Comparison of ENCODE assay signal across 14 mouse cellular contexts in the genomic region with DNA sequence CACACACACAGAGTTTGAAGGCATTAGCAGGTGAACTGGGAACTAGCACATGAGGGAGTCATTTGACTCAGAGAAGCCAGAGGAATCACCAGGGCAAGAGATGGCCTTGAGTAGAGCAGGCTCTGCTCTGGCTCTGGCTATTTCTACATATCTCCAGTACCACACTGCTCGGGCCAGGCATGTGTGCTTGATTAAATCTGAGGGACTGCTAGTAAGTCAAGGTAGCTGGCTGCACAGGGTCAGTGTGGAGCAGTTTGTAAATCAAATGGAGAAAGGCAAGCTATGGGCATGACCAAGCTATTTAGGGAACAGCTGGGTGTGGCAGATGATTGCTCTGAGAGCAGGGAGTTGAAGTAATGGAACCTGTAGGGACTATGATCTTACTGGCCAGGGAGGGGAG.
"Had no signal": no experiment of that assay in that cellular context is flagged by ENCODE, and none has a peak within 500 bp of the region (broad histone marks: within the 10 kb centered on the region; RNA-seq: fewer than 3 reads in every experiment).

No protein-coding gene starts in this region.

- ATAC-seq: hindbrain, postnatal 0 days had no signal

- DNase-seq: gastrocnemius, adult 2 months; gastrocnemius, postnatal 10 days; gastrocnemius, postnatal 25 days; heart, adult 18-20 months; heart, postnatal 10 days; heart, postnatal 4 days; kidney, adult 18-20 months; kidney, adult 8-10 months; kidney, postnatal 10 days; kidney, postnatal 25 days; kidney, postnatal 4 days; liver; liver, embryonic 13.5 days had no signal
